Mouse (Mus musculus) liver, embryonic 11.5 days (tissue): Measurements from ENCODE around the gene Rps6ka5. TPM values are rescaled to one million over a fixed set of nuclear protein-coding genes. Genes with fewer than 3 reads are reported as not detected.

Source experiments
- ATAC-seq: fragments of 200-750 bp; cut with Nextera tagmentation; replicated peaks from 2 replicates; pipeline ENCODE4 v1.8.0; 2017; ENCODE audit warnings: moderate number of reproducible peaks, mild to moderate bottlenecking, moderate TSS enrichment, moderate library complexity; ENCODE audit not compliant: low FRiP score
- DNase-seq: peaks from one replicate; pipeline ENCODE4 v3.0.0-alpha.2; 2017; ENCODE audit warnings: low spot score
- H3K27ac ChIP-seq: fragments of 300-500 bp; sonication (generic); 2 replicates; pipeline ENCODE4 v1.5.1; 2014; ENCODE audit warnings: mild to moderate bottlenecking, low read depth, low read length, control low read depth
- H3K27me3 ChIP-seq: fragments of 300-500 bp; sonication (generic); replicated peaks from 2 replicates; pipeline ENCODE4 v1.6.1; 2014; ENCODE audit warnings: low read length, mixed read lengths; ENCODE audit not compliant: control insufficient read depth, insufficient read depth
- H3K36me3 ChIP-seq: fragments of 300-500 bp; sonication (generic); 2 replicates; pipeline ENCODE4 v1.6.1; 2014; ENCODE audit warnings: mild to moderate bottlenecking, low read length, moderate library complexity, mixed read lengths; ENCODE audit not compliant: control insufficient read depth, insufficient read depth
- H3K4me1 ChIP-seq: fragments of 300-500 bp; sonication (generic); replicated peaks from 2 replicates; pipeline ENCODE4 v1.6.1; 2014; ENCODE audit warnings: low read length, mixed read lengths; ENCODE audit not compliant: control insufficient read depth, insufficient read depth
- H3K4me2 ChIP-seq: fragments of 300-500 bp; sonication (generic); 2 replicates; pipeline ENCODE4 v1.6.1; 2014; ENCODE audit warnings: mild to moderate bottlenecking, control low read depth, moderate library complexity
- H3K4me3 ChIP-seq: fragments of 300-500 bp; sonication (generic); 2 replicates; pipeline ENCODE4 v1.5.1; 2014; ENCODE audit warnings: low read depth, low read length, control low read depth
- H3K9ac ChIP-seq: fragments of 300-500 bp; sonication (generic); 2 replicates; pipeline ENCODE4 v1.6.1; 2014; ENCODE audit warnings: low read depth, low read length, control low read depth
- H3K9me3 ChIP-seq: fragments of 300-500 bp; sonication (generic); 2 replicates; pipeline ENCODE4 v1.6.1; 2016; ENCODE audit warnings: low read length, inconsistent platforms, mixed read lengths; ENCODE audit not compliant: control insufficient read depth
- WGBS: fragments of 180-500 bp; shearing (Covaris S2); extraction: QIAGEN DNeasy Blood & Tissue Kit; methylation state at CpG from one replicate; pipeline ENCODE4 v1.1.7; 2014; 5-methylcytosine and 5-hydroxymethylcytosine counted together
- polyA plus RNA-seq: library from polyadenylated mRNA; unstranded; fragments of >200 nt; fragmentation: Nextera tagmentation; extraction: Ambion mirVana; gene quantifications from 2 replicates; pipeline ENCODE4 v1.2.1, GENCODE M21; 2014

Rps6ka5 gene
- polyA plus RNA-seq, 1 experiment from 2014 or later, result 2.5 TPM

DNA sequence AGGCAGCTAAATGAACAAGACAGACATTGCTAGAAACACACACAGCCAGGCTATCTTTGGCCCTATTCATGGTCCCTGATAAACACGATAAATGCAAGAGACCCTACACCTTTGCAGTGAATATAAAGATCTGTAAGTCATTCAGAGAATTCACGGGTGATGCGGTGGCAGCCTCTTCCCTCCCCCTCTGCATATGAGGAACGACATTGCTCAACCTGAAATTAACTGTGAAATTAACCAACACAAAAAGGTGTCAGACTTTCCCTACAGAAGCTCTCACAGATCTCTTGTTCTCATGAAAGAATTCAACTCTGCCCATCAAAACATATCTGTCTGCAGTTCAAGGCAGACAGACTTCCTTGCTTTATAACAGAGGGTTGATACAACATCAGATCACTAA is 9.8 kb downstream of the Rps6ka5 start:
- ATAC-seq, result no peak
- WGBS, result 57% methylated on average over 4 of the region's 4 CpGs
- no peaks in the 10 kb centered on the region for H3K27me3 ChIP-seq
- no peak overlapping the region for H3K9ac ChIP-seq
- H3K27ac ChIP-seq, result no peak overlapping the region
- no peaks in the 10 kb centered on the region for H3K9me3 ChIP-seq
- H3K36me3 ChIP-seq, result no peaks in the 10 kb centered on the region
- no peak overlapping the region for H3K4me2 ChIP-seq
- H3K4me1 ChIP-seq, result peaks cover 3% of the 10 kb centered on the region
- DNase-seq, result no peak
- no peak overlapping the region for H3K4me3 ChIP-seq

DNA sequence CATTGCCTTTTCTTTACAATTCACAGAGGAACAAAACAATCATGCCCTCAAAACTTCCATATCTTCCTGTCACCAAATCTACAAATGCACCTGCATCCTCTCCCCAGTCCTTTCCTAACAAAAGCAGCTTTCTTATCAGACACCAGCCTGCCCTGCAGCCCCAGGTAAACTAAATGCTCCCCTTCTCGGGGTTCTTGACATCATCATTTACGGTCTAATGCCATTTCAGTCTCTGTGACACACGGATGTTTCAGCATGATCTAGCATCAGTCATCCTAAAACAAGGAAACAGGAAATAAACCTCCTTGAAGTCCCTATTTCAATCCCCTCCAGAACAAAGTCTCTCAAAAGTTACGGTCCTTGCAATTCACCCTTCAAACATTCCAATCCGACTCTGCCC is 15.0 kb downstream of the Rps6ka5 start:
- H3K4me1 ChIP-seq, result peaks cover 15% of the 10 kb centered on the region
- no peaks in the 10 kb centered on the region for H3K27me3 ChIP-seq
- DNase-seq, result no peak
- H3K4me2 ChIP-seq, result no peak overlapping the region
- H3K9ac ChIP-seq, result no peak overlapping the region
- no peaks in the 10 kb centered on the region for H3K9me3 ChIP-seq
- ATAC-seq, result no peak
- no peak overlapping the region for H3K4me3 ChIP-seq
- no peak overlapping the region for H3K27ac ChIP-seq
- no peaks in the 10 kb centered on the region for H3K36me3 ChIP-seq
- WGBS, result 52% methylated on average over 5 of the region's 5 CpGs

DNA sequence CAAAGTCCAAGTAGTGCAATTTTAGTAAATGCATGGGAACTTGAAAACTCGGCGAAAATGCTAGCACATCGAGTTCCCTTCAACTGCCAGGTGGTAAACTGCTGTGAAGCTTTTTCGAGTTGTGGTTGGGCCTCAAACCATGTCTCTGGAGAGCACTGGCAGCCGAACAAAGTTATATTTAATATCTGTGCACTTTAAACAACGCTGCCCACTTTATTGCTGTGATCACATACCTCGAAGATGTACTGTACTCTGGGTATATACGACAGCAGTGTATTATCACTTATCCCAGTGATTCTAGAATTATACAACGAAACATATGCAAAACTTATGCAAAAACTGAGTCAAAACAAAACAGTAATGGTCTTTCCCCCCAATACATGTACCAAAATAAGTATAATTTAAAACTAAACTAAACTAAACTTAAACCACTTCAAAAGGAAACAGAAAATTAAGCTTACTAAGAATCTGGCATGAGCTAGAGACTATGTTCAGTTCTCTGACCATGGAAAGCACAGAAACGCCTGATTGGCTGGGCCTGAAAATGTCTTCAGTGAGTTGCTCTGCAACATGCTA is 15.6 kb downstream of the Rps6ka5 start:
- ATAC-seq, result no peak
- no peaks in the 10 kb centered on the region for H3K27me3 ChIP-seq
- no peaks in the 10 kb centered on the region for H3K36me3 ChIP-seq
- no peak overlapping the region for H3K9ac ChIP-seq
- no peak overlapping the region for H3K27ac ChIP-seq
- no peak for DNase-seq
- H3K4me1 ChIP-seq, result peaks cover 15% of the 10 kb centered on the region
- 67% methylated on average over 10 of the region's 10 CpGs for WGBS
- no peaks in the 10 kb centered on the region for H3K9me3 ChIP-seq
- no peak overlapping the region for H3K4me3 ChIP-seq
- H3K4me2 ChIP-seq, result no peak overlapping the region

DNA sequence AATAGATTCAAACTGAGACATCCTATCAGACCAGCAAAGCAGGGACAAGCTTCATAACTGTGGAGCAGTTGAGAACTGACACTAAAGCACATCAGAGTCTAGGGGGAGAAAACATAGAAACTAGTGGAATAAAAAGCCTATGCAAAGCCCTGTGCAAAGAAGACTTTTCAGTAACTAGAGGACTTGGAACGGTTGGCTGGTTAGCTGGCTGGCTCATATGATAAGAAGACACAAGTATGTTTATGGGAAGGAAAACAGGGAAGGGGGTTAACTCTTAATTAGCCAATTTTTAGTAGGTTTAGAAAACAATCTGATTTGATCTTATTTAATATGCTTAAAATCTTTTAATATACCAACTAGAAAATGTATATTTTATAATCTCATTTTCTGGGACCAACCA is 16.4 kb downstream of the Rps6ka5 start:
- no peak for ATAC-seq
- Histone ChIP-seq H3K27me3 (no peaks in the 10 kb centered on the region), H3K4me1 (peaks cover 15% of the 10 kb centered on the region), H3K9ac (no peak overlapping the region), H3K36me3 (no peaks in the 10 kb centered on the region), H3K9me3 (no peaks in the 10 kb centered on the region), H3K27ac (no peak overlapping the region; the same call in 1 of the 2 replicates), H3K4me2 (peak overlapping the region; percentile 34), H3K4me3 (no peak overlapping the region)
- 11% methylated on average over 1 of the region's 1 CpGs for WGBS
- DNase-seq, result no peak

DNA sequence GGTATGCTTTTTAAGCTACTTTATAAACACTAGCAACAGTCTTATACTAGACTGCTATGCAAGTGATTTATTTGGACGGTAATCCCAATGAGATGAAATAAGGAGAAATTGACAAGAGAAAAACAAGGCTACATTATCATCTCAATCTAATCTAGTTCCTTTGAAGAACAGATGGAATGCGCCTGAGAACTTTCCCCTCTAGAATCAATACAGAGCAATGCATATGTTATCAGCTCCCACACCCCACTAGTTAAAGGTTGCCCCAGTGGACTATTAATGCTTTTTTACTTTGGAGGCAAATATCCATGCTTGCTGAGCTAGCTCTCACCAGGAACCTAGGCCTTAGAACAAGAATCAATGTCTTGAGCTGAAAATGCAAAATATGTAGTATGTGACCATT is 19.5 kb downstream of the Rps6ka5 start:
- Histone ChIP-seq H3K27me3 (no peaks in the 10 kb centered on the region), H3K36me3 (no peaks in the 10 kb centered on the region), H3K4me1 (peaks cover 15% of the 10 kb centered on the region), H3K4me3 (no peak overlapping the region), H3K9ac (no peak overlapping the region), H3K9me3 (no peaks in the 10 kb centered on the region), H3K27ac (no peak overlapping the region), H3K4me2 (no peak overlapping the region)
- WGBS, result 76% methylated on average over 2 of the region's 2 CpGs
- DNase-seq, result no peak
- ATAC-seq, result no peak

DNA sequence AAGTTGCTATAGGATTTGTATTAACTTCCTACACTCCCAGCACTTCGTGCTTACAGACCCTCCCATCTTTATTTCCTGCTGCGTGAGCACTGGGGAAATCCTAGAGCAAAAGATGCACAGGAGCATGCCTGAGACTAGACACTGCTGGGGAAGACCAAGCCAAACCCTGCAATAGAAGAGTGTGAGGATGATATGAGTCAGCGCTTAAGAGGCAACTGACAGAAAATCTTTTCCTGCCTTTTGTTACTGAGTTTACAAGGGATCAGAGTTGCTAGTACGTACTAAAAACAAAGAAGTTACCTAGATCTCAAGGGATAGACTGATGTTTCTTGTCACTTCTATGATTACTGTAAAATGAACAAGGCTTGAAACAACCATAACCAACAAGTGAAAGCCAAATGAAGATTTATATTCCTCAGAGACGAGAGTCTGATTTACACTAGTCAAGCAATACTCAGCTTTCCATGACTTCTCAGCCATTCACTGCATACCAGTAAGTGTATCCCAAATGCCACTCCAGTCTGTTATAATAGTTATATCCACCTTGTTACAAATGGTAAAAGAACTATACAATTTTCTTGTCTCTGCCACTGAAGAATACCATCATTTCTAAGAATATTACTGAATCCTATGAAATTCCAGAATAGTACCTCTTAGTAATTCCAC is 21.6 kb downstream of the Rps6ka5 start:
- no peaks in the 10 kb centered on the region for H3K27me3 ChIP-seq
- no peak overlapping the region for H3K4me3 ChIP-seq
- no peak overlapping the region for H3K4me2 ChIP-seq
- DNase-seq, result no peak
- H3K36me3 ChIP-seq, result no peaks in the 10 kb centered on the region
- no peak overlapping the region for H3K9ac ChIP-seq
- ATAC-seq, result no peak
- H3K9me3 ChIP-seq, result no peaks in the 10 kb centered on the region
- H3K27ac ChIP-seq, result no peak overlapping the region
- WGBS, result 70% methylated on average over 5 of the region's 5 CpGs
- H3K4me1 ChIP-seq, result peaks cover 2% of the 10 kb centered on the region; the same call in 1 of the 2 replicates

DNA sequence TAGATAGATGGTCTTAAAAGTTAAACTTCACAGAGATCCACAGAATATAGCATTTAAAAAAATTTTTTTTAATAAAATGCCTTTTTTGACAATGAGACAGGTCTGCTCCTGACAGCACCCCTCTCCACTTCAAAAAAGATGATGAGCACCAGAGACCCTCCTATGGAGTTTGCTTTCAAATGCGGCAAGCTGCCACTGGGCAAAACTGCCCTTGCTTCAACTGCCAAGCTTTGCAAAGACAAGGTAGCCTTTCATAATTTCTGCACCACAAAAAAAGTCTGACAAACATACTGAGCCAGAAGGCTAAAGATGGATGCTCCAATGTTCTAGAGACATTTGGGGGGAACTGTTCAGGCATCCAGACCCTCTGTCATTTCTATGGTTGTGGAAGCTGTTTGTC is 28.8 kb downstream of the Rps6ka5 start:
- H3K4me3 ChIP-seq, result no peak overlapping the region

DNA sequence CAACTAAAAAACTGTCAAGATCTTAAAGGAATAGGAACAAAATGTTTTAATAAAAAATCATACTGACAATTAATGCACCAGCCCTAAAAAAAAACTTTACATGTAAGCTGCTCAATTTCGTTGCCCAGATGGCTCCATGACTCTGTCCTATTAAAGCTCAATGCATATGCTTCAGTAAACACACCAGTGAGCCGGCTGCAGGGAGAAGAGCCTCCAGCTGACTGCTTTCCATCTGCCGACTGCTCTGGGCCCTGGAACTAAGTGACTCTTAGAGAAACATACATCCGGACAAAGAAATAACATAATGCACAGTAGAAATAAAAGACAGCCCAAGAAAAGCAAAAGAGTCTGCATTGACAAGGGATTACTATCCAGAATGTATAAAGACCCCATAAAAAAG is 30.2 kb downstream of the Rps6ka5 start:
- no peaks in the 10 kb centered on the region for H3K27me3 ChIP-seq
- ATAC-seq, result no peak
- no peak overlapping the region for H3K4me3 ChIP-seq
- DNase-seq, result no peak
- H3K27ac ChIP-seq, result no peak overlapping the region
- no peaks in the 10 kb centered on the region for H3K9me3 ChIP-seq
- no peaks in the 10 kb centered on the region for H3K36me3 ChIP-seq
- 64% methylated on average over 4 of the region's 4 CpGs for WGBS
- H3K9ac ChIP-seq, result no peak overlapping the region
- H3K4me1 ChIP-seq, result no peaks in the 10 kb centered on the region
- H3K4me2 ChIP-seq, result no peak overlapping the region

More for the DNA sequence above, 28.8 kb downstream of the Rps6ka5 start:
- H3K27me3 ChIP-seq, result no peaks in the 10 kb centered on the region
- no peaks in the 10 kb centered on the region for H3K36me3 ChIP-seq
- 92% methylated on average over 1 of the region's 1 CpGs for WGBS
- no peaks in the 10 kb centered on the region for H3K4me1 ChIP-seq
- no peak overlapping the region for H3K4me2 ChIP-seq
- no peaks in the 10 kb centered on the region for H3K9me3 ChIP-seq
- no peak overlapping the region for H3K27ac ChIP-seq
- H3K9ac ChIP-seq, result no peak overlapping the region
- DNase-seq (no peak), ATAC-seq (no peak)

DNA sequence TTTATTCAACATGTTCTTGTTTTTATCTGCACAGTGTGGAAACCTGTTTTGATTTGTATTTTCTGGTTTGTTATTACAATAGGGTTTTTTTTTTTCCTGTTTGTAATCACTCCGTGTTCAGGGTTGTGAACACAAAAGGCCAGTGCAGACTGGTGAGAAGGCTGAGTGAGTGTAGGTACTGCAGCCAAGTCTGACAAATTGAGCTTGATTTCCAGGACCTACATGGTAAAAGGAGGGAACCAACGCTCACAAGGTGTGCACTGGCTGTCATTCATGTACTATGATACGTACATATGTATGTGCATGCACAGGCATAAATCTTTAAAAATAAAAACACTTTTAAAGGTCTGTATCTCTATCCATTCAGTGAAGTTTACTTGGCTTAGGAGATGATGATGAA is 31.5 kb downstream of the Rps6ka5 start:
- Histone ChIP-seq H3K9me3 (no peaks in the 10 kb centered on the region), H3K4me2 (no peak overlapping the region), H3K4me3 (no peak overlapping the region), H3K36me3 (no peaks in the 10 kb centered on the region), H3K4me1 (no peaks in the 10 kb centered on the region), H3K9ac (no peak overlapping the region), H3K27me3 (no peaks in the 10 kb centered on the region), H3K27ac (no peak overlapping the region)
- WGBS, result 79% methylated on average over 3 of the region's 3 CpGs
- ATAC-seq (no peak), DNase-seq (no peak)
